Mouse (Mus musculus) left cerebral cortex, adult 8-10 months (tissue): ENCODE results near the gene Cldn13. TPM values are rescaled to one million over a fixed set of nuclear protein-coding genes. Genes with fewer than 3 reads are reported as not detected.
"Not testable (repeated sequence)": the region's sequence is repeated elsewhere in the genome, so short reads cannot be mapped to it uniquely, and the experiment has no call there.

Source experiments
- DNase-seq, 2 experiments: peaks; one replicate each; pipeline ENCODE4 v3.0.0; 2022; ENCODE audit warnings: low spot score in 2 of 2
- total RNA-seq, 4 experiments: library from RNA; stranded (reverse); gene quantifications; 2 replicates each; pipeline ENCODE4 v1.2.4; 2022

Gene Cldn13
- total RNA-seq, 4 experiments from 2014 or later, result not detected

- DNase-seq, result no peak
These were observed 19.3 kb upstream of the Cldn13 start for GRCm38 (mm10) chr5:134934666-134935065.

DNA sequence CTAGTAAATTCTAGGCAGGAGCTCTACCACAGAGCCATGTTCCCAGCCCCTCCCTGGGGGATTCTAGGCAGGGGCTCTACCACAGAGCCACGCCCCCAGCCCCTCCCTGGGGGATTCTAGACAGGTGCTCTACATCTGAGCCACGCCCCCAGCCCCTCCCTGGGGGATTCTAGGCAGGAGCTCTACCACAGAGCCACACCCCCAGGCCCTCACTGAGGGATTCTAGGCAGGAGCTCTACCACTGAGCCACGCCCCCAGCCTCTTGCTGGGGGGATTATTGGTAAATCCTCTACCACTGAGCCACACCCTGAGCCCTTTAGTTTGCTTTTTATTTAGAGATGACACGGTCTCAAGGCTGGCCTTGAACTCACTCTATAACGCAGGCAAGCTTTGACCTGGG is 18.4 kb upstream of the Cldn13 start:
- not testable (repeated sequence) for DNase-seq

GRCm38 (mm10) chr5:134933281-134933680 is 18.0 kb upstream of the Cldn13 start:
- DNase-seq, result no peak

DNA sequence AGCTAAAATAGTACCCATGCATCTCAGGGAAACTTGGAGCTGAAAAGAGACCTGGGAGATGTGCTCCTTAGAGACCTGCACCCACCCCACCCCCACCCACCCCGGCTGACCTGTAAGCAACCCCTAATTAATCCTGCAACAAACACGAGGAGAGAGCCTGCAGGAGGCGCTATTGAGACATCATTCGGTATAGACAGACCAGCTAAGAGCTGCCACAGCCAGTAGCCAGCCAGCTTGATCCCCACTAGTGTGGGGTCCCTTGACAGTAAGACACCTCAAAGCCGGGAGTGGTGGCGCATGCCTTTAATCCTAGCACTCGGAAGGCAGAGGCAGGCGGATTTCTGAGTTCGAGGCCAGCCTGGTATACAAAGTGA is 17.6 kb upstream of the Cldn13 start:
- DNase-seq, result no peak

DNA sequence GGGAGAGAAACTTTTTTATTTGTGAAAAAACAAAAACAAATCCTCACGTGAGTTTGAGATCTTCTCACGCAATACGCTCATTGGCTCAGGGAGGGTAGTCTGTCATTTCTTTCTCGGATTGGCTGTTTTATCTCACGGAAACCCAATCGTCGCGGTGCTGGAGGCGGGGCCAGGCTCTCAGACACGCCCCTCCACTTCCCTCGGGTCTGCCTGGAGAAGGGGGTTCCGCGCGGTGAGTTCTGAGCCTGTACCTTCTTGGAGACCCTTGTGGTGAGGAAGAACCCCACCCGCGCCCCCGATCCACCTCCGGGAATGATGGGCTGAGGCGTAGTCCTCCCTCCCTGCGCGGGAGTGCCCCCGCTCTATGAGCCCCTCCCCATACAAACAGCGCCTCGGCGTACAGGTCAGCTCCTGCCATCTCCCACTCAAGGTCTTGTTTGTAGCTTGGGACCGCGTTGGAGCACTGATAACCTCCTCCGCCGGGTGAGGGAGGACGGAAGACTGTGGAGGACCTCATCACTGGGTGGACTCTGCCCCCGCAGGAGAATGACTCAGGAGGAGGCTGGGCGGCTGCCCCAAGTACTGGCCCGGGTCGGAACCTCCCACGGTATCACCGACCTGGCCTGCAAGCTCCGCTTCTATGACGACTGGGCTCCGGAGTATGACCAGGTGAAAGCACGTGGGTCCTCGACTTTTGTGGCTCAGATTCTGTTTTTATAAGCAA is 17.0 kb upstream of the Cldn13 start, which contains the start of gene Mettl27:
TSS of gene Mettl27 (plus strand) at position 190 of the 724 bp plus-strand sequence.
- peak; percentile 52 to 78 for DNase-seq

- DNase-seq, result no peak
These were observed 14.7 kb upstream of the Cldn13 start for GRCm38 (mm10) chr5:134929988-134930387.

- DNase-seq, result no peak
These were observed 11.4 kb upstream of the Cldn13 start for GRCm38 (mm10) chr5:134926726-134927125.

DNA sequence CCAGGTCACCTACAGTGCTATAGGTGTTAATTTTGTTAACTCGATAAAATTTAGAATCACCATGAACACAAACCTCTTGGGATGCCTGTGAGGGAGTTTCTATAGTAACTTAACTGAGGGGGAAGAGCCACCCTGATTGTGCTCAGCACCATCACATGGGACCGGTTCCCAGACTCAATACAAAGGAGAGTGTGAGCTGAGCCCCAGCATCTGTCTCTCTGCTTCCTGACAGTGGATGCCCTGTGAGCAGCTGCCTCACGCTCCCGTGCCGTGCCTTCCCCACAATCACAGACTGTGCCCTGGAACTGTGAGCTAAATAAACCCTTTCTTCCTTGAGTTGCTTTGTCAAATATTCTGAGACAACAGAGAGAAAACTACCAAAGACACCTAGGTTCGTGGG is 7.8 kb upstream of the Cldn13 start:
- no peak for DNase-seq

GRCm38 (mm10) chr5:134921106-134921505 is 5.8 kb upstream of the Cldn13 start:
- no peak for DNase-seq

- DNase-seq, result no peak
These were observed 4.9 kb upstream of the Cldn13 start for GRCm38 (mm10) chr5:134920106-134920687.

DNA sequence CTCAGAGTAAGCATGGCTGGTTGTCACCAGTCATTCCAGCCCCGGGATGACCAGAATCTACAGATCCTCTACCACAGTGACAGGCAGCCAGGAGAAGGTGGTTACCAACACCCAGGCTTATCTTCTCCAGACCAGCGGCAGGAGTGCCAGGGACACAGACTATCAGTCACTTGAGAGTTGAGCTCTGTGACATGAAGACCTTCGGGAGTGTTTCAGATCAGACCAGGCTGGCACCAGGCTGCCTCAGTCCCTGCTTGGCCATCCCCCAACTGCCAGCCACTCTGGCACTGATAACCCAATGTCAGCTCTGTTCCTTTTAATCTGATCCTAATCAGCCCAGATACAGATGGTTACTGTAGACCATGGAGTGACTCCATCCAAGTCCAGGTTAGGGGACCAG is 3.8 kb upstream of the Cldn13 start:
- DNase-seq, result no peak

GRCm38 (mm10) chr5:134918071-134918832 is 2.9 kb upstream of the Cldn13 start:
- no peak for DNase-seq

- DNase-seq, result no peak
These were observed 816 bp downstream of the Cldn13 start for GRCm38 (mm10) chr5:134914510-134914909.

DNA sequence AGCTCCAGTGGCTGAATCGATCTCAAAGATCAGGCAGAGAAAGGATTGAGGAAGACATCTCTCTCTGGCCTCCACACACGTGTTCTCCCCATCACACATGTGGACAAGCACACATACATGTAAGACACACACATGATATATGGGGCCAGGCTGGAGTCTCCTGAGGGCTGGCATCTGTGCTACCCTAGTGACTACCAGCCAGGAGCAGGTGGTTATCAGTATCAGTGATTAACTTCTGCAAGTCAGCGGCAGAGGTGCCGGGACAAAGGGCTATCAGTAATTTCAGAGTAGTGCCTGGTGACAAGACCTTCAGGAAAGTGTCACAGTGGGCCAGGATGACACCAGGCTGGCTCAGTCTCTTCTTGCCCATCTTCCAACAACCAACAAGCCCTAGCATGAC is 1.6 kb downstream of the Cldn13 start:
- DNase-seq, result no peak

DNA sequence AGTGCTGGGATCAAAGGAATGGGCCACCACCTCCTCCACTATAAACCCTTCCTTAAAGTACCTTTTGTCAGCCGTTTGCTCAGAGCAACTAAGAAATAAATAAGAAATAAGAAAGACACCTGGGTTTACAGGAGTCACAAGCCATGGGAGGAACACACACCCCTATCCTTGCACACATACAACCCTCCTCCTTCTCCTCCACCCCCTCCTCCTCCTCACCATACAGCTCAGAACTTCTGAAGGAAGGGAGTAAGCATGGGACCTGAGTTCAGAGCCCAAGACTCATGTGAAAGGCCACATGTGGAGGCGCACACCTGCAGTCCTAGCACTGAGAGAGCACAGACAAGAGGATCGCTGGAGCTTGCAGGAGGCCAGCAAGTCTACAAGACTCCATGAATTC is 2.0 kb downstream of the Cldn13 start:
- DNase-seq, result no peak

- DNase-seq, result no peak
These were observed 3.4 kb downstream of the Cldn13 start for GRCm38 (mm10) chr5:134911901-134912300.

- peak; percentile 82 to 96 for DNase-seq
These were observed 8.2 kb downstream of the Cldn13 start for GRCm38 (mm10) chr5:134907135-134907534.

DNA sequence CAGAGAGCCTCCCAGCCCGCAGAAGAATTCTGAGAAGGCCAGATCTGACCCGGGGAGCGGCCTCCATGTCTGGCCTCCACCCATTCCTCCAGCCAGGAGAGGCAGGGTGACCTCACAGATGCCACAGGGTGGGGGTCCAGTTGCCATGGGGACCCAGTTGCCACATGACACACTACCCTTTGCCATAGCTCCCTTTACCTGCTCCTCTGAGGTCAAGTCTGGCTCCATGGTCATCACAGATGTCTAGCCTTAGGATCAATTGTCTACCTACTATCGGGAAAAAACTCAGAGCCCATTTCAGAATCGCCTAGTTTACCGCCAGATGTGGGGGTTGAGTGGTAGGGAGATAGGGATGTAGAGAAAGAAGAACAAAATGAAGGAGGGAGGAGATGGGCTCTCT is 8.7 kb downstream of the Cldn13 start, which contains the start of gene Tmem270:
TSS of gene Tmem270 (minus strand) at position 101 of the 400 bp plus-strand sequence.
- no peak for DNase-seq

DNA sequence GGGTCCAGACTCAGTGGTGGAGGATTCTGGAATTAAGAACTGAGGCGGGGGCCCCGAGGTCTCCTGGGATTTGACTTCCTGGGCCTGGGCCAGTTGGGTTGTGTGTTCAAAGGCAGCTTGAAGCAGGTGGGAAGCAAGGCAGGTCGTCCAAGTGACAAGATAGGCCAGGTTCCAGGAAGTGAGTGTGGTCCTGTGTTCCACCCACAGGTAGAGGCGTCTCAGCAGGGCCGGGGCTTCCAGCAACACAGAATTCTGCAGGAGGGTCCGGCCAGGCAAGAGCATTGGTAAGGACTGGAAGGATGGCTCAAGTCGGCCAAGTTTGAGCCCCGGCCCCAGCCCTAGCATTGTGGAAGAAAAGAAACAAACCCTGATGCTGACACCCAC is 13.7 kb downstream of the Cldn13 start:
- DNase-seq, result no peak

DNA sequence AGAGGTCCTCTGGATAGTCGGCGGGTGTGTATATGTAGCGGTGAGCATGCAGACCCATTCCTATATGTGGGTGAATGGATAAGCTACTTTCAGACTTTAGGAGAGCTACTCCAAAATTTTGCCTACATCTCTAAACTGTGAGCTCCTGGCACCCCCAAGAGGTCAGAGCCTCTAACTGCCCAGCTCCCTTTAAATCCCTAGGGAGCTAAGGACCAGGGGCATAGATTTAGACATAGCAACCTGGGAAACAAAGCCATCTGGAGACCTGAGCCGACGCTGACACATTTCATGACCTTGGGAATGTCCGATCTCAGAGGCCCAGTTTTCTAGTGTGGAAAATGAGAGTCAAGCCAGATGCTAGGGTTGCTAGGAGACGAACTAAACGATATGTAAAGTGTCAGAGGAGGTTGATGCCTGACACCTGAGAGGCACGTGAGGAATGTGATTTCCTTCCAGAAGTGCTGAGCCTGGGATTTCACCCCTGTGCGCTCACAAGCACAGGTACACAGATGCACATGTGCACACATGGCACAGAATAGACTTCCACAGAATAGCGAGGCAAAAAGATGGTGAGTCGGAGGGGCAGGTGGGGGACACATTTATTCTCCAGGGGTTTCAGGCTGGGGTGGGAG is 14.2 kb downstream of the Cldn13 start:
- no peak for DNase-seq

- DNase-seq, result no peak
These were observed 17.7 kb downstream of the Cldn13 start for GRCm38 (mm10) chr5:134897596-134897995.

DNA sequence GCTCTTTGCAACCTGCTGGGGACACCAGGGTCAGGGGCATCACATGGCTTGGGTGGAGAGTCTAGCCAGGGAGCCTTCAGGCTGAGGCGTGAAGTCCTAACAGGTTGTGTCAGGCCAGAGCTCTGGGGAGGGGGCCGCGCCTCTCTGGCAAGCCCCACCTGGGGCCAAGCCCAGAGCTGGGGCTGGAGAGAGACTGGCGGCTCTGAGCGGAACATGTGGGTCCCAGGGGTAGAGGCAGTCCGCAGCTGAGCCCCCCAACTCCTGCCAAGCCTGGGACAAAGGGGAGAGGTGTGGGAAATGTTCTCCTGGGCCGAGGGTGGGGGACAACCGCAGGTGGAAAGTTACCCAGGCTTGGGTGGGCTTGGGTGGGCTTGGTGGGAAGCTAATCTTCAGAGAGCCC is 18.4 kb downstream of the Cldn13 start:
- DNase-seq, result no peak
